Mouse (Mus musculus): ENCODE results near the gene Spef1. TPM values are rescaled to one million over a fixed set of nuclear protein-coding genes. Genes with fewer than 3 reads are reported as not detected.

Spef1 gene
- polyA plus RNA-seq, 1 experiment from 2014 or later, result 3.7 TPM

DNA sequence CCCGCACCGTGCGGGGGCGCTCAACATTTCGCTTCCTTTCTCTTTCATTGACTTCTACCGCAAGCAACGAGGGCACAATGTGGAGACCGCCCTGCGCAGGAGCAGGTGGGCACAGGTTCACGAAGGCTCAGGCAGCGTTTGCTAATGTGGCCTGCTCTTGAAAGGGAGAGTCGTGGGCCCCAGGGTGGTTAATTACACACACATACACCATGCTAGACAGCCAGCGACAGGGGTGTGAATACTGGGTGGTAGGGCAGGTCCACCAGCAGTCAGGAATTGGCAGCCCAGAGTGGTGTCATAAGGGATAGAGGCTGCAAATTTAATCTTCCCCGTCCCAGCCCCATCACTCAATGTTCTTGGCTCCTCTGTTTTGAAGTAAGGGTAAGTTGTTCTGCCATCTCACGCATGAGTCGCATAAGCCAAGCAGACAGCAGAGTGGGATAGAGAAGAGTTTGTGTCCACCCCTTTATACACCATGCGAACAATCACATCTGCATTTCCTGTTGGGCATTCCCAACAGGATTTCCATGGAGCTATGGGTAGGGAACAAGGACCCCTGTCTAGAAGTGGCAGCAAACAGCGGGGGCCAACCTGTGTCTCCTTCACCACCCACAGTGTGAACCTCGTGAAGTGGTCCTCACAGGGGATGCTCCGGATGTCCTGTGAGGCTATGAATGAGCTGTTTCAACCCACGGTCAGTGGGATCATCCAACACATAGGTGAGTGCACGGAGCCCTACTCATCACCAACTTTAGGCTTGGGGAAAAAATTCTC lies 43.9 kb downstream of the Spef1 start:
- peaks cover 51% of the 10 kb centered on the region for H3K36me3 ChIP-seq (ENCODE audit: insufficient read depth, low read length)
- no peak for ATAC-seq (replicated peaks; ENCODE audit: low FRiP score, low read depth)
- no peaks in the 10 kb centered on the region for H3K9me3 ChIP-seq (replicated peaks; ENCODE audit: low read length)
- DNase-seq (ENCODE audit: low spot score), result no peak
- peaks cover 7% of the 10 kb centered on the region; the same call in 1 of the 2 replicates for H3K4me1 ChIP-seq (replicated peaks; ENCODE audit: insufficient read depth, low read length)
- H3K4me3 ChIP-seq (replicated peaks; ENCODE audit: low read depth, low read length), result no peak overlapping the region
- H3K27me3 ChIP-seq (ENCODE audit: insufficient read depth, low read length), result no peaks in the 10 kb centered on the region
- 0 out of 2 replicates have a peak overlapping the region, but pooled peaks have one; percentile 18 for H3K4me2 ChIP-seq (ENCODE audit: low read length)
- no peak overlapping the region for H3K9ac ChIP-seq (ENCODE audit: low read depth, low read length)
- TF ChIP-seq CTCF (IDR thresholded peaks at IDR 0.05; ENCODE audit: low read depth), result no peak
- H3K27ac ChIP-seq, result no peak overlapping the region
- 72% methylated on average over 22 of the region's 22 CpGs for WGBS

DNA sequence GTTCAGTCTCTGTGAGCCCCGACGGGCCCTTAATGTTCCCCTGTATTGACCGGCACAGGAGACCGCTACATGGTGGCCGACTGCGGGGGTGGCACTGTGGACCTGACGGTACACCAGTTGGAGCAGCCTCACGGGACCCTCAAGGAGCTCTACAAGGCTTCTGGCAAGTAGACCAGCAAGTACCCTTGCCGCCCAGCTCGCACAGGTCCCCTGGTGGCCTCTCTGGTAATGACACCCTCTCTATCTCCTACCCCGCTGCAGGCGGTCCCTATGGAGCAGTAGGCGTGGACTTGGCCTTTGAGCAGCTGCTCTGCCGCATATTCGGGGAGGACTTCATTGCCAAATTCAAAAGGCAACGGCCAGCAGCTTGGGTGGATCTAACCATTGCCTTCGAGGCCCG lies 44.5 kb downstream of the Spef1 start:
- ATAC-seq (replicated peaks; ENCODE audit: low FRiP score, low read depth) (peak; percentile 61), DNase-seq (ENCODE audit: low spot score) (peak; percentile 91)
- peaks cover 47% of the 10 kb centered on the region for H3K36me3 ChIP-seq (ENCODE audit: insufficient read depth, low read length)
- peak; percentile 79 for TF ChIP-seq CTCF (IDR thresholded peaks at IDR 0.05; ENCODE audit: low read depth)
- H3K4me2 ChIP-seq (ENCODE audit: low read length), result 0 out of 2 replicates have a peak overlapping the region, but pooled peaks have one; percentile 18
- peaks cover 7% of the 10 kb centered on the region; the same call in 1 of the 2 replicates for H3K4me1 ChIP-seq (replicated peaks; ENCODE audit: insufficient read depth, low read length)
- 29% methylated on average over 18 of the region's 18 CpGs for WGBS
- no peak overlapping the region for H3K4me3 ChIP-seq (replicated peaks; ENCODE audit: low read depth, low read length)
- no peaks in the 10 kb centered on the region for H3K27me3 ChIP-seq (ENCODE audit: insufficient read depth, low read length)
- H3K9ac ChIP-seq (ENCODE audit: low read depth, low read length), result no peak overlapping the region
- H3K9me3 ChIP-seq (replicated peaks; ENCODE audit: low read length), result no peaks in the 10 kb centered on the region
- H3K27ac ChIP-seq, result no peak overlapping the region

DNA sequence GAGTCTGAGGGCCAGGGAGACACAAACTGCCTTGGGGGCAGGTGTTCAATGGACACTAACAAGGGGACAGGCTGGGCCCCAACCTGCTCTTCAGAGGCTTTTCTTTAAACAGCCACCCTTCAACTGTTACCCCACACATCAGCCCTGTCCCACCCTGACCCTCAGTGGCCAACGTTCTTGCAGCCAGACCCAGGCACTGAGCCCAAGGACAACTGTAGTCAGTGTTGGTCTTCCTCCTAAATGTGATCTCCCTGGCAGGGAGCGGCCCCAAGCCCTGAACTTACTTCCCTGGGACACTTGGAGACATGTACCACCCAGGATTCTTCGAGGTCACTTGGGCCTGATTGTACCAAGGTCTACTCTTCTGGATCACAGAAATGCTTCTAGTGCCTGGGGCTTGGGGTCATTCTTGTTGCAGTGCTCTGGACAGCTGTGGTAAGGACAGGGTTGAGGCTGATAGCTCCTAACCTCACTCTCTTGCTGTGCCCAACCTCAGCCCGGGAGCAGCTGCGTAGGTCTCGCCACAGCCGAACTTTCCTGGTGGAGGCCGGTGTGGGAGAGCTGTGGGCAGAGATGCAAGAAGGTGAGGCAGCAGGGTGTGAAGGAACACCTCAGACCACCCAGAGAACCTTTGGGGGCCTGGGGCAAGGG lies 45.6 kb downstream of the Spef1 start:
- H3K9me3 ChIP-seq (replicated peaks; ENCODE audit: low read length), result no peaks in the 10 kb centered on the region
- ATAC-seq (replicated peaks; ENCODE audit: low FRiP score, low read depth) (no peak), DNase-seq (ENCODE audit: low spot score) (no peak)
- TF ChIP-seq CTCF (IDR thresholded peaks at IDR 0.05; ENCODE audit: low read depth), result no peak
- no peak overlapping the region for H3K4me3 ChIP-seq (replicated peaks; ENCODE audit: low read depth, low read length)
- no peak overlapping the region for H3K4me2 ChIP-seq (ENCODE audit: low read length)
- 70% methylated on average over 8 of the region's 8 CpGs for WGBS
- H3K27me3 ChIP-seq (ENCODE audit: insufficient read depth, low read length), result no peaks in the 10 kb centered on the region
- peaks cover 37% of the 10 kb centered on the region; the same call in 1 of the 2 replicates for H3K36me3 ChIP-seq (ENCODE audit: insufficient read depth, low read length)
- H3K9ac ChIP-seq (ENCODE audit: low read depth, low read length), result no peak overlapping the region
- peaks cover 7% of the 10 kb centered on the region; the same call in 1 of the 2 replicates for H3K4me1 ChIP-seq (replicated peaks; ENCODE audit: insufficient read depth, low read length)
- no peak overlapping the region for H3K27ac ChIP-seq

DNA sequence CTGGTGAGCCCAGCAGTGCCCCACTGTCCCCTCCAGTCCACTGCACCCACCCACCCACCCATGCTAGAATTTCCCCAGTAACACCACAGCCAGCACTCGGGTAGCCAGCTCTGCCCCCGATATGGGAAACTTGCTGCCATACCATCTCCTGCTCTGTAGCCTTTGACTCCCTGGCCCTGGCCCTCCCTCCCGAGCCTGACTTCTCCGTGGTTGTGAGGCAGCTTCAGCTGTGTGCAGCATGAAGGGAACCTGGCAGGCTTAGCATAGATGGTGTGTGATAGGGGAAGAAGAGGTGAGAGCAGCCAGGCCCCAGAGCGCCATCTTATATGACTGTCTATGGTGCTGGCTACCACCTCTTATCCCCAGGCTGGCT lies 46.6 kb downstream of the Spef1 start:
- Histone ChIP-seq H3K4me2 (ENCODE audit: low read length) (no peak overlapping the region), H3K9ac (ENCODE audit: low read depth, low read length) (no peak overlapping the region), H3K9me3 (replicated peaks; ENCODE audit: low read length) (no peaks in the 10 kb centered on the region), H3K36me3 (ENCODE audit: insufficient read depth, low read length) (peaks cover 28% of the 10 kb centered on the region; the same call in 1 of the 2 replicates), H3K27me3 (ENCODE audit: insufficient read depth, low read length) (no peaks in the 10 kb centered on the region), H3K4me1 (replicated peaks; ENCODE audit: insufficient read depth, low read length) (peaks cover 7% of the 10 kb centered on the region; the same call in 1 of the 2 replicates), H3K27ac (peak overlapping the region; percentile 51), H3K4me3 (replicated peaks; ENCODE audit: low read depth, low read length) (no peak overlapping the region)
- no peak for DNase-seq (ENCODE audit: low spot score)
- ATAC-seq (replicated peaks; ENCODE audit: low FRiP score, low read depth), result no peak
- TF ChIP-seq CTCF (IDR thresholded peaks at IDR 0.05; ENCODE audit: low read depth), result no peak
- 56% methylated on average over 5 of the region's 5 CpGs for WGBS

DNA sequence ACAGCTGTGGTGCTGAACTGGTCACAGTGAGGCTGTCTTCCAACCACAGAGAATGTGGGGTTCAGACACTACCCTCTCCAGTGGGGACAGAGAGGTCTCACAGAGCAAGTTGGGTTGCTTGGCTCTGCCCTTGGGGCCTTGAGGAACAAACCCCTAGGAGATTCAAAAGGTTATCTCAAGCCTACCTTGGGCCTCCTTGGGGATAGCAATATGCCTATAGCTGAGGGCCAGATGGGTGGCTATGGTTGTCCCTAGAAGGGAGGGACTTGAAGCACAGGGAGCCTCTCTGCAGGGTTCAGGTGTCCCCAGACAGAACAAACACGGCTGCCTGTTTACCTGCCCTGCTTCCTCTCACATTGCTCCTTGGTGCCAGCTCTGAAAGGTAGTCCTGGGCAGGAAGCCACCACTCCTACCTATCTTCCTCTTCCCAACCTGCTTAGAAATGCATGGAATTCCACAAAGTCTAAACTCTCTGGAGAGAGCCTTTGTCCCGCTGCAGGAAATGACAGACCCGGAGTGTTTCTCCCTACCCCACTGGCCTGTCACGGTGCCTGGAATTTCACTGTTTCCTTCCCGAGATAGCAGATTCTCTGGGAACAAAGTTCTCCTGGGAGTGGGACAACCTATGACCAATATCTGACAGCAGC lies 47.1 kb downstream of the Spef1 start:
- DNase-seq (ENCODE audit: low spot score) (peak; percentile 43), ATAC-seq (replicated peaks; ENCODE audit: low FRiP score, low read depth) (no peak)
- Histone ChIP-seq H3K9me3 (replicated peaks; ENCODE audit: low read length) (no peaks in the 10 kb centered on the region), H3K27ac (peak overlapping the region; percentile 51), H3K4me1 (replicated peaks; ENCODE audit: insufficient read depth, low read length) (peaks cover 7% of the 10 kb centered on the region; the same call in 1 of the 2 replicates), H3K36me3 (ENCODE audit: insufficient read depth, low read length) (peaks cover 27% of the 10 kb centered on the region; the same call in 1 of the 2 replicates), H3K4me3 (replicated peaks; ENCODE audit: low read depth, low read length) (no peak overlapping the region), H3K27me3 (ENCODE audit: insufficient read depth, low read length) (no peaks in the 10 kb centered on the region), H3K9ac (ENCODE audit: low read depth, low read length) (no peak overlapping the region), H3K4me2 (ENCODE audit: low read length) (no peak overlapping the region)
- TF ChIP-seq CTCF (IDR thresholded peaks at IDR 0.05; ENCODE audit: low read depth), result no peak
- WGBS, result 31% methylated on average over 5 of the region's 5 CpGs

DNA sequence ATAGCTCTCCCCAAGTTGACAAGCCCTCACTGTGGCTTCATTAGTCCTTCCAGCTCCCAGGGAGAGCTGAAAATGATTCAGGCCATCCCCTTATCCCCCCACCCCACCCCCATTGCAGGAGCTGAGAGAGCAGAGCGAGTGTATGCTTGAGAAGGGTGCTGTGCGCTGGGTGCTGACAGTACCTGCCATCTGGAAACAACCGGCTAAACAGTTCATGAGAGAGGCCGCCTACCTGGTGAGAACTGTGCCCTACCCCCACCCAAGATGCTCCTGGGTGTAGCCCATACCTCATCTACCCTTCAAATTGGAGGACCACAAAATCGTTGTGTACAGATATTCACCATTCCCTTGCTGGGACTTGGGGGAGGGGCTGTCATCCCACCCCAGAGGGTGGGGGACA lies 47.8 kb downstream of the Spef1 start:
- WGBS, result 94% methylated on average over 5 of the region's 5 CpGs
- DNase-seq (ENCODE audit: low spot score) (no peak), ATAC-seq (replicated peaks; ENCODE audit: low FRiP score, low read depth) (no peak)
- peaks cover 7% of the 10 kb centered on the region; the same call in 1 of the 2 replicates for H3K4me1 ChIP-seq (replicated peaks; ENCODE audit: insufficient read depth, low read length)
- TF ChIP-seq CTCF (IDR thresholded peaks at IDR 0.05; ENCODE audit: low read depth), result no peak
- H3K4me3 ChIP-seq (replicated peaks; ENCODE audit: low read depth, low read length), result no peak overlapping the region
- H3K27me3 ChIP-seq (ENCODE audit: insufficient read depth, low read length), result no peaks in the 10 kb centered on the region
- H3K9ac ChIP-seq (ENCODE audit: low read depth, low read length), result no peak overlapping the region
- peaks cover 21% of the 10 kb centered on the region; the same call in 1 of the 2 replicates for H3K36me3 ChIP-seq (ENCODE audit: insufficient read depth, low read length)
- peak overlapping the region; percentile 51; the same call in 1 of the 2 replicates for H3K27ac ChIP-seq
- no peak overlapping the region for H3K4me2 ChIP-seq (ENCODE audit: low read length)
- no peaks in the 10 kb centered on the region for H3K9me3 ChIP-seq (replicated peaks; ENCODE audit: low read length)

Data from kidney, postnatal 0 days (tissue).